Mouse (Mus musculus): Measurements from ENCODE around the gene Tatdn2. TPM values are rescaled to one million over a fixed set of nuclear protein-coding genes. Genes with fewer than 3 reads are reported as not detected.

The Tatdn2 gene
- polyA plus RNA-seq (2014; fragmentation: Illumina TruSeq; extraction: RNeasy Lipid Tissue Mini Kit (QIAGEN cat#74804); ENCODE audit: insufficient read depth, low read depth, low replicate concordance), result 19.1 TPM

GRCm38 (mm10) chr6:113696582-113697221 lies at the start of gene Tatdn2:
Gene Tatdn2 (plus strand): TSS chr6:113697050.

GRCm38 (mm10) chr6:113719878-113720277 lies 23.0 kb downstream of the Tatdn2 start, which contains the start of gene Ghrl:
Gene Ghrl (minus strand): TSS chr6:113719880.

GRCm38 (mm10) chr6:113740236-113741217 lies 43.7 kb downstream of the Tatdn2 start, which contains the start of gene Sec13:
Gene Sec13 (minus strand): TSS chr6:113740743.

Other genes with a start within 250 kb of the Tatdn2 start
- 8.9 TPM for gene Il17re, start 238.6 kb upstream of the Tatdn2 start, polyA plus RNA-seq (2014; fragmentation: Illumina TruSeq; extraction: RNeasy Lipid Tissue Mini Kit (QIAGEN cat#74804); ENCODE audit: insufficient read depth, low read depth, low replicate concordance)
- gene Il17rc, start 225.6 kb upstream of the Tatdn2 start, polyA plus RNA-seq (2014; fragmentation: Illumina TruSeq; extraction: RNeasy Lipid Tissue Mini Kit (QIAGEN cat#74804); ENCODE audit: insufficient read depth, low read depth, low replicate concordance), result 27.3 TPM
- 27.6 TPM for gene Creld1, start 213.8 kb upstream of the Tatdn2 start, polyA plus RNA-seq (2014; fragmentation: Illumina TruSeq; extraction: RNeasy Lipid Tissue Mini Kit (QIAGEN cat#74804); ENCODE audit: insufficient read depth, low read depth, low replicate concordance)
- not detected for gene Prrt3, start 195.1 kb upstream of the Tatdn2 start, polyA plus RNA-seq (2014; fragmentation: Illumina TruSeq; extraction: RNeasy Lipid Tissue Mini Kit (QIAGEN cat#74804); ENCODE audit: insufficient read depth, low read depth, low replicate concordance)
- gene Emc3, start 165.4 kb upstream of the Tatdn2 start, polyA plus RNA-seq (2014; fragmentation: Illumina TruSeq; extraction: RNeasy Lipid Tissue Mini Kit (QIAGEN cat#74804); ENCODE audit: insufficient read depth, low read depth, low replicate concordance), result 62.9 TPM
- gene Fancd2, start 165.4 kb upstream of the Tatdn2 start, polyA plus RNA-seq (2014; fragmentation: Illumina TruSeq; extraction: RNeasy Lipid Tissue Mini Kit (QIAGEN cat#74804); ENCODE audit: insufficient read depth, low read depth, low replicate concordance), result 0.34 TPM
- gene Fancd2os, start 96.3 kb upstream of the Tatdn2 start, polyA plus RNA-seq (2014; fragmentation: Illumina TruSeq; extraction: RNeasy Lipid Tissue Mini Kit (QIAGEN cat#74804); ENCODE audit: insufficient read depth, low read depth, low replicate concordance), result not detected
- gene Brk1, start 92.3 kb upstream of the Tatdn2 start, polyA plus RNA-seq (2014; fragmentation: Illumina TruSeq; extraction: RNeasy Lipid Tissue Mini Kit (QIAGEN cat#74804); ENCODE audit: insufficient read depth, low read depth, low replicate concordance), result 208 TPM
- 16.4 TPM for gene Vhl, start 73.1 kb upstream of the Tatdn2 start, polyA plus RNA-seq (2014; fragmentation: Illumina TruSeq; extraction: RNeasy Lipid Tissue Mini Kit (QIAGEN cat#74804); ENCODE audit: insufficient read depth, low read depth, low replicate concordance)
- gene Irak2, start 58.6 kb upstream of the Tatdn2 start, polyA plus RNA-seq (2014; fragmentation: Illumina TruSeq; extraction: RNeasy Lipid Tissue Mini Kit (QIAGEN cat#74804); ENCODE audit: insufficient read depth, low read depth, low replicate concordance), result 28.6 TPM
- gene Ghrl, start 22.8 kb downstream of the Tatdn2 start, polyA plus RNA-seq (2014; fragmentation: Illumina TruSeq; extraction: RNeasy Lipid Tissue Mini Kit (QIAGEN cat#74804); ENCODE audit: insufficient read depth, low read depth, low replicate concordance), result 5.0 TPM
- 121 TPM for gene Sec13, start 43.7 kb downstream of the Tatdn2 start, polyA plus RNA-seq (2014; fragmentation: Illumina TruSeq; extraction: RNeasy Lipid Tissue Mini Kit (QIAGEN cat#74804); ENCODE audit: insufficient read depth, low read depth, low replicate concordance)

Measured in lung, adult 10 weeks (tissue).